Mouse (Mus musculus): ENCODE results near the gene Vwf. TPM values are rescaled to one million over a fixed set of nuclear protein-coding genes. Genes with fewer than 3 reads are reported as not detected.

Gene Vwf
- polyA plus RNA-seq, 1 experiment = 464 TPM

- Histone ChIP-seq H3K4me1 (ENCODE audit: control insufficient read depth, insufficient read depth, low read length) (peaks cover 18% of the 10 kb centered on the region), H3K4me3 (replicated peaks; ENCODE audit: extremely low read depth, low read depth, low read length) (no peak overlapping the region)
- 34% methylated on average over 11 of the region's 11 CpGs for WGBS
- no peak for TF ChIP-seq CTCF (IDR thresholded peaks at IDR 0.05; ENCODE audit: insufficient read depth, low read length)
- TF ChIP-seq POLR2A (IDR thresholded peaks at IDR 0.05; ENCODE audit: borderline replicate concordance, extremely low read depth, low read depth, low read length) = no peak
- peak; percentile 44 for DNase-seq
Measured at GRCm38 (mm10) chr6:125515503-125516315, 30.9 kb upstream of the Vwf start.

- Histone ChIP-seq H3K4me1 (ENCODE audit: control insufficient read depth, insufficient read depth, low read length) (no peaks in the 10 kb centered on the region), H3K4me3 (replicated peaks; ENCODE audit: extremely low read depth, low read depth, low read length) (no peak overlapping the region)
- WGBS = 43% methylated on average over 5 of the region's 5 CpGs
- no peak for TF ChIP-seq POLR2A (IDR thresholded peaks at IDR 0.05; ENCODE audit: borderline replicate concordance, extremely low read depth, low read depth, low read length)
- no peak for TF ChIP-seq CTCF (IDR thresholded peaks at IDR 0.05; ENCODE audit: insufficient read depth, low read length)
- no peak for DNase-seq
Measured at GRCm38 (mm10) chr6:125521558-125522193, 24.9 kb upstream of the Vwf start.

GRCm38 (mm10) chr6:125524027-125524426, 22.5 kb upstream of the Vwf start:
- no peak overlapping the region for H3K4me3 ChIP-seq (replicated peaks; ENCODE audit: extremely low read depth, low read depth, low read length)
- H3K4me1 ChIP-seq (ENCODE audit: control insufficient read depth, insufficient read depth, low read length) = no peaks in the 10 kb centered on the region; the same call in 1 of the 2 replicates
- no peak for TF ChIP-seq CTCF (IDR thresholded peaks at IDR 0.05; ENCODE audit: insufficient read depth, low read length)
- TF ChIP-seq POLR2A (IDR thresholded peaks at IDR 0.05; ENCODE audit: borderline replicate concordance, extremely low read depth, low read depth, low read length) = no peak
- 62% methylated on average over 6 of the region's 6 CpGs for WGBS
- no peak for DNase-seq

GRCm38 (mm10) chr6:125526066-125526465, 20.5 kb upstream of the Vwf start:
- no peak for DNase-seq
- TF ChIP-seq POLR2A (IDR thresholded peaks at IDR 0.05; ENCODE audit: borderline replicate concordance, extremely low read depth, low read depth, low read length) (no peak), CTCF (IDR thresholded peaks at IDR 0.05; ENCODE audit: insufficient read depth, low read length) (no peak)
- Histone ChIP-seq H3K4me1 (ENCODE audit: control insufficient read depth, insufficient read depth, low read length) (peaks cover 4% of the 10 kb centered on the region; the same call in 1 of the 2 replicates), H3K4me3 (replicated peaks; ENCODE audit: extremely low read depth, low read depth, low read length) (no peak overlapping the region)
- 56% methylated on average over 3 of the region's 3 CpGs for WGBS

GRCm38 (mm10) chr6:125528614-125529200, 17.9 kb upstream of the Vwf start:
- WGBS = 81% methylated on average over 9 of the region's 9 CpGs
- no peak overlapping the region for H3K4me3 ChIP-seq (replicated peaks; ENCODE audit: extremely low read depth, low read depth, low read length)
- TF ChIP-seq POLR2A (IDR thresholded peaks at IDR 0.05; ENCODE audit: borderline replicate concordance, extremely low read depth, low read depth, low read length) (no peak), CTCF (IDR thresholded peaks at IDR 0.05; ENCODE audit: insufficient read depth, low read length) (no peak)
- DNase-seq = no peak
- peaks cover 4% of the 10 kb centered on the region; the same call in 1 of the 2 replicates for H3K4me1 ChIP-seq (ENCODE audit: control insufficient read depth, insufficient read depth, low read length)

GRCm38 (mm10) chr6:125529479-125529878, 17.1 kb upstream of the Vwf start:
- 59% methylated on average over 5 of the region's 5 CpGs for WGBS
- Histone ChIP-seq H3K4me3 (replicated peaks; ENCODE audit: extremely low read depth, low read depth, low read length) (no peak overlapping the region), H3K4me1 (ENCODE audit: control insufficient read depth, insufficient read depth, low read length) (peaks cover 4% of the 10 kb centered on the region; the same call in 1 of the 2 replicates)
- DNase-seq = no peak
- peak; percentile 25; the same call in 1 of the 2 replicates for TF ChIP-seq CTCF (IDR thresholded peaks at IDR 0.05; ENCODE audit: insufficient read depth, low read length)
- TF ChIP-seq POLR2A (IDR thresholded peaks at IDR 0.05; ENCODE audit: borderline replicate concordance, extremely low read depth, low read depth, low read length) = no peak

- peaks cover 4% of the 10 kb centered on the region; the same call in 1 of the 2 replicates for H3K4me1 ChIP-seq (ENCODE audit: control insufficient read depth, insufficient read depth, low read length)
- WGBS = 88% methylated on average over 11 of the region's 11 CpGs
- no peak for TF ChIP-seq POLR2A (IDR thresholded peaks at IDR 0.05; ENCODE audit: borderline replicate concordance, extremely low read depth, low read depth, low read length)
- no peak for TF ChIP-seq CTCF (IDR thresholded peaks at IDR 0.05; ENCODE audit: insufficient read depth, low read length)
- H3K4me3 ChIP-seq (replicated peaks; ENCODE audit: extremely low read depth, low read depth, low read length) = no peak overlapping the region
- DNase-seq = no peak
Measured at GRCm38 (mm10) chr6:125533104-125533650, 13.4 kb upstream of the Vwf start.

- H3K4me1 ChIP-seq (ENCODE audit: control insufficient read depth, insufficient read depth, low read length) = no peaks in the 10 kb centered on the region
- TF ChIP-seq CTCF (IDR thresholded peaks at IDR 0.05; ENCODE audit: insufficient read depth, low read length) (no peak), POLR2A (IDR thresholded peaks at IDR 0.05; ENCODE audit: borderline replicate concordance, extremely low read depth, low read depth, low read length) (no peak)
- DNase-seq = no peak
- no peak overlapping the region for H3K4me3 ChIP-seq (replicated peaks; ENCODE audit: extremely low read depth, low read depth, low read length)
- 55% methylated on average over 5 of the region's 5 CpGs for WGBS
Measured at GRCm38 (mm10) chr6:125534990-125535389, 11.6 kb upstream of the Vwf start.

- Histone ChIP-seq H3K4me3 (replicated peaks; ENCODE audit: extremely low read depth, low read depth, low read length) (no peak overlapping the region), H3K4me1 (ENCODE audit: control insufficient read depth, insufficient read depth, low read length) (no peaks in the 10 kb centered on the region)
- no peak for DNase-seq
- TF ChIP-seq POLR2A (IDR thresholded peaks at IDR 0.05; ENCODE audit: borderline replicate concordance, extremely low read depth, low read depth, low read length) (no peak), CTCF (IDR thresholded peaks at IDR 0.05; ENCODE audit: insufficient read depth, low read length) (no peak)
- 85% methylated on average over 5 of the region's 5 CpGs for WGBS
Measured at GRCm38 (mm10) chr6:125538469-125538868, 8.1 kb upstream of the Vwf start.

Data from lung, adult 2 months (tissue).